Mouse (Mus musculus): ENCODE data around the gene Actr3b.

GRCm38 (mm10) chr5:25719390-25719789, 40.4 kb upstream of the Actr3b start:
- TF ChIP-seq TAL1 (conservative IDR thresholded peaks at IDR 0.05; ENCODE audit: low read depth, low read length) (no peak), CTCF (IDR thresholded peaks at IDR 0.05; ENCODE audit: low read depth, low read length) (no peak), POLR2AphosphoS5 (IDR thresholded peaks at IDR 0.05; ENCODE audit: insufficient replicate concordance, low read depth, low read length) (no peak), GATA1 (IDR thresholded peaks at IDR 0.05; ENCODE audit: borderline replicate concordance, low read length) (no peak)
